Mouse (Mus musculus): ENCODE measurements around the gene Kpna3. TPM values are rescaled to one million over a fixed set of nuclear protein-coding genes. Genes with fewer than 3 reads are reported as not detected.
A peak's percentile ranks its signal among the peaks of the same experiment; 100 is the strongest.
"Not testable (repeated sequence)": the region's sequence is repeated elsewhere in the genome, so short reads cannot be mapped to it uniquely, and the experiment has no call there.

Kpna3 gene
- polyA plus RNA-seq, 1 experiment from 2014 or later, result 41.1 TPM

- no peak overlapping the region for H3K4me3 ChIP-seq (ENCODE audit: low read length)
- H3K4me1 ChIP-seq (replicated peaks; ENCODE audit: control insufficient read depth, insufficient read depth, low read length), result peaks cover 7% of the 10 kb centered on the region; the same call in 1 of the 2 replicates
- no peak overlapping the region for H3K27ac ChIP-seq (ENCODE audit: low read length)
- H3K9ac ChIP-seq (ENCODE audit: low read length), result peak overlapping the region; percentile 30; the same call in 1 of the 2 replicates
- 0 out of 2 replicates have a peak overlapping the region, but pooled peaks have one; percentile 1 for H3K4me2 ChIP-seq (ENCODE audit: low read depth, low read length)
- no peaks in the 10 kb centered on the region for H3K27me3 ChIP-seq (ENCODE audit: control insufficient read depth, insufficient read depth, low read depth, low read length)
- ATAC-seq (ENCODE audit: low read depth), result peak; percentile 83
- H3K9me3 ChIP-seq (ENCODE audit: control insufficient read depth, low read length), result no peaks in the 10 kb centered on the region
- 24% methylated on average over 13 of the region's 13 CpGs for WGBS
- H3K36me3 ChIP-seq (ENCODE audit: control insufficient read depth, insufficient read depth, low read length), result no peaks in the 10 kb centered on the region
These were observed 108.6 kb downstream of the Kpna3 start for GRCm38 (mm10) chr14:61330996-61331561.

GRCm38 (mm10) chr14:61330591-61330990, 109.1 kb downstream of the Kpna3 start:
- ATAC-seq (ENCODE audit: low read depth), result no peak
- no peaks in the 10 kb centered on the region for H3K27me3 ChIP-seq (ENCODE audit: control insufficient read depth, insufficient read depth, low read depth, low read length)
- no peak overlapping the region for H3K9ac ChIP-seq (ENCODE audit: low read length)
- peaks cover 7% of the 10 kb centered on the region; the same call in 1 of the 2 replicates for H3K4me1 ChIP-seq (replicated peaks; ENCODE audit: control insufficient read depth, insufficient read depth, low read length)
- no peaks in the 10 kb centered on the region for H3K9me3 ChIP-seq (ENCODE audit: control insufficient read depth, low read length)
- H3K4me2 ChIP-seq (ENCODE audit: low read depth, low read length), result no peak overlapping the region
- no peaks in the 10 kb centered on the region for H3K36me3 ChIP-seq (ENCODE audit: control insufficient read depth, insufficient read depth, low read length)
- no peak overlapping the region for H3K27ac ChIP-seq (ENCODE audit: low read length)
- H3K4me3 ChIP-seq (ENCODE audit: low read length), result no peak overlapping the region
- 80% methylated on average over 11 of the region's 11 CpGs for WGBS

- H3K4me2 ChIP-seq (ENCODE audit: low read depth, low read length), result peak overlapping the region; percentile 53
- H3K4me3 ChIP-seq (ENCODE audit: low read length), result peak overlapping the region; percentile 31
- H3K36me3 ChIP-seq (ENCODE audit: control insufficient read depth, insufficient read depth, low read length), result no peaks in the 10 kb centered on the region
- H3K9me3 ChIP-seq (ENCODE audit: control insufficient read depth, low read length), result no peaks in the 10 kb centered on the region
- no peaks in the 10 kb centered on the region for H3K27me3 ChIP-seq (ENCODE audit: control insufficient read depth, insufficient read depth, low read depth, low read length)
- peaks cover 7% of the 10 kb centered on the region; the same call in 1 of the 2 replicates for H3K4me1 ChIP-seq (replicated peaks; ENCODE audit: control insufficient read depth, insufficient read depth, low read length)
- ATAC-seq (ENCODE audit: low read depth), result peak; percentile 71
- H3K9ac ChIP-seq (ENCODE audit: low read length), result peak overlapping the region; percentile 53
- 33% methylated on average over 19 of the region's 19 CpGs for WGBS
- no peak overlapping the region for H3K27ac ChIP-seq (ENCODE audit: low read length)
These were observed 111.8 kb downstream of the Kpna3 start for GRCm38 (mm10) chr14:61327618-61328450.

GRCm38 (mm10) chr14:61327007-61327406, 112.7 kb downstream of the Kpna3 start:
- H3K4me2 ChIP-seq (ENCODE audit: low read depth, low read length); H3K27ac ChIP-seq (ENCODE audit: low read length); H3K9ac ChIP-seq (ENCODE audit: low read length); ATAC-seq (ENCODE audit: low read depth); H3K36me3 ChIP-seq (ENCODE audit: control insufficient read depth, insufficient read depth, low read length); H3K9me3 ChIP-seq (ENCODE audit: control insufficient read depth, low read length); H3K4me1 ChIP-seq (replicated peaks; ENCODE audit: control insufficient read depth, insufficient read depth, low read length); H3K27me3 ChIP-seq (ENCODE audit: control insufficient read depth, insufficient read depth, low read depth, low read length); H3K4me3 ChIP-seq (ENCODE audit: low read length): not testable (repeated sequence)
- WGBS, result 26% methylated on average over 6 of the region's 6 CpGs

GRCm38 (mm10) chr14:61322740-61323139, 116.9 kb downstream of the Kpna3 start:
- H3K4me2 ChIP-seq (ENCODE audit: low read depth, low read length), result no peak overlapping the region
- WGBS, result 94% methylated on average over 1 of the region's 1 CpGs
- no peak overlapping the region for H3K4me3 ChIP-seq (ENCODE audit: low read length)
- no peak overlapping the region for H3K27ac ChIP-seq (ENCODE audit: low read length)
- H3K9me3 ChIP-seq (ENCODE audit: control insufficient read depth, low read length), result no peaks in the 10 kb centered on the region
- H3K9ac ChIP-seq (ENCODE audit: low read length), result no peak overlapping the region
- H3K36me3 ChIP-seq (ENCODE audit: control insufficient read depth, insufficient read depth, low read length), result no peaks in the 10 kb centered on the region
- no peaks in the 10 kb centered on the region for H3K27me3 ChIP-seq (ENCODE audit: control insufficient read depth, insufficient read depth, low read depth, low read length)
- peaks cover 3% of the 10 kb centered on the region; the same call in 1 of the 2 replicates for H3K4me1 ChIP-seq (replicated peaks; ENCODE audit: control insufficient read depth, insufficient read depth, low read length)
- ATAC-seq (ENCODE audit: low read depth), result no peak

- ATAC-seq (ENCODE audit: low read depth), result no peak
- Histone ChIP-seq H3K4me2 (ENCODE audit: low read depth, low read length) (no peak overlapping the region), H3K36me3 (ENCODE audit: control insufficient read depth, insufficient read depth, low read length) (no peaks in the 10 kb centered on the region), H3K4me1 (replicated peaks; ENCODE audit: control insufficient read depth, insufficient read depth, low read length) (no peaks in the 10 kb centered on the region), H3K9ac (ENCODE audit: low read length) (no peak overlapping the region), H3K27ac (ENCODE audit: low read length) (no peak overlapping the region), H3K4me3 (ENCODE audit: low read length) (no peak overlapping the region), H3K27me3 (ENCODE audit: control insufficient read depth, insufficient read depth, low read depth, low read length) (no peaks in the 10 kb centered on the region), H3K9me3 (ENCODE audit: control insufficient read depth, low read length) (no peaks in the 10 kb centered on the region)
- WGBS, result 76% methylated on average over 4 of the region's 4 CpGs
These were observed 118.5 kb downstream of the Kpna3 start for GRCm38 (mm10) chr14:61321200-61321599.

GRCm38 (mm10) chr14:61320765-61321164, 118.9 kb downstream of the Kpna3 start:
- H3K36me3 ChIP-seq (ENCODE audit: control insufficient read depth, insufficient read depth, low read length), result no peaks in the 10 kb centered on the region
- no peaks in the 10 kb centered on the region for H3K9me3 ChIP-seq (ENCODE audit: control insufficient read depth, low read length)
- H3K4me2 ChIP-seq (ENCODE audit: low read depth, low read length), result no peak overlapping the region
- 77% methylated on average over 1 of the region's 1 CpGs for WGBS
- H3K27me3 ChIP-seq (ENCODE audit: control insufficient read depth, insufficient read depth, low read depth, low read length), result no peaks in the 10 kb centered on the region
- no peak overlapping the region for H3K9ac ChIP-seq (ENCODE audit: low read length)
- H3K27ac ChIP-seq (ENCODE audit: low read length), result no peak overlapping the region
- H3K4me3 ChIP-seq (ENCODE audit: low read length), result no peak overlapping the region
- H3K4me1 ChIP-seq (replicated peaks; ENCODE audit: control insufficient read depth, insufficient read depth, low read length), result no peaks in the 10 kb centered on the region
- no peak for ATAC-seq (ENCODE audit: low read depth)

GRCm38 (mm10) chr14:61316861-61317260, 122.8 kb downstream of the Kpna3 start:
- H3K4me1 ChIP-seq (replicated peaks; ENCODE audit: control insufficient read depth, insufficient read depth, low read length), result no peaks in the 10 kb centered on the region
- no peak overlapping the region for H3K27ac ChIP-seq (ENCODE audit: low read length)
- no peak overlapping the region for H3K4me3 ChIP-seq (ENCODE audit: low read length)
- no peak overlapping the region for H3K9ac ChIP-seq (ENCODE audit: low read length)
- H3K27me3 ChIP-seq (ENCODE audit: control insufficient read depth, insufficient read depth, low read depth, low read length), result no peaks in the 10 kb centered on the region
- ATAC-seq (ENCODE audit: low read depth), result peak; percentile 52
- no peak overlapping the region for H3K4me2 ChIP-seq (ENCODE audit: low read depth, low read length)
- WGBS, result 30% methylated on average over 4 of the region's 4 CpGs
- H3K36me3 ChIP-seq (ENCODE audit: control insufficient read depth, insufficient read depth, low read length), result no peaks in the 10 kb centered on the region
- no peaks in the 10 kb centered on the region for H3K9me3 ChIP-seq (ENCODE audit: control insufficient read depth, low read length)
